Mouse (Mus musculus): ENCODE results near the gene Tdrd3. TPM values are rescaled to one million over a fixed set of nuclear protein-coding genes. Genes with fewer than 3 reads are reported as not detected.

Gene Tdrd3
- polyA plus RNA-seq (2017; shearing (Covaris generic)) = 10 to 100 TPM; 21.2 to 22.6 TPM

GRCm38 (mm10) chr14:87415808-87416721 is at the start of gene Tdrd3:
Tdrd3 (plus strand) TSS chr14:87416639.

All from activated CD4-positive, CD25-positive, alpha-beta regulatory T cell (primary cell).